Mouse (Mus musculus): ENCODE measurements at regions not wholly inside any gene's neighbourhood (a gene's known extent, or its start where the extent isn't known, plus 50 kb on each side); places are given as distances from the start of the nearest gene placed in this dataset.

GRCm38 (mm10) chr9:61249691-61250425 lies 122.3 kb upstream of the Tle3 start:
- TF ChIP-seq CTCF (IDR thresholded peaks at IDR 0.05; ENCODE audit: extremely low read depth, insufficient read length, insufficient replicate concordance, low read depth, low read length) (no peak), POLR2A (IDR thresholded peaks at IDR 0.05; ENCODE audit: low read depth, low read length) (no peak)
